Mouse (Mus musculus) MN1 (cell line): ENCODE measurements around the gene Sympk.

Experiments
- DNase-seq: peaks from one replicate; pipeline ENCODE4 v3.0.0-alpha.2; 2016; ENCODE audit warnings: low spot score

Gene Sympk

DNA sequence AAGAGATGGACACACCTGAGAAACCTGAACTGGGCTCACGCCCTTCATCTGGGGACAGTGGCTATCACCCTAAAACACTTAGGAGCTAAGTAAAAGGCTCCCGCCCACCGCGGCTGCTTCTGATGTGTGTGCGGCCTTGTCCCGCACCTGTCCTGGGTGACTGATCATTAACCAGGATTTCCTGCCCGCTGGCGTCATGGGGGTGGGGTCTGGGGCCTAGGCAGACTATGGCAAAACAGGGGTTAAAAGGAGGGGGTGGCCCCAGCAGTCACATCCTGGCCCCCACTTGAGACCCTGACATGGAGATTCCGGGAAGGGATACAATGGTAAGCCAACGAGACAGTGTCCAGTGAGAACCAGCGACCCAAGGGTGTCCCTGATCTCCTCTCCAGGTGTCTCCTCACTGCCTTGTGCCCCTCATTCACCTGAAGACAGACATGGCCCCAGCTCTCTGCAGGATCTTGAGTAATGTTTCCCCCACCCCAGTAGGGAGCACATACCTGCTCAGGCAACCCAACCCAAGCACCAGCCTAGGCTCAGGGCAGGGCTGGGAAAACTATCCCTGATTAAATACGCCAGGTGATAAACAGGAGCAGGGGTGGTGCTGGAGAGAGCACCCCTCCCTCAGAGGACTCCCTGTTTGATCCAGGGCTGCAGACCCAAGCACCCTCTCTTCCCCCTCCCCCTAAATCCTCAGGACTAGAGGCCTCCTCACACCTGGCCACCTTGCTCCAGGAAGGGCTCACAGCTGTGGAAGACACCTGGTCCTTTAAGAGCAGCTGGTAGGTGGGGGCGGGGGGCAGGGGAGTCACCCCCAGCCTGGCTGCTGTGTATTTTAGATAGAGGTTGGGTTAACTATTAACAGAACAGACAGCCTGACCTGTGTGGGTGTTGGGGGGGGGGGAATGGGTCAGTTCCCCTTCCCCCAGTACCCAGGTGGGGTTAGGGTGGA, 16.9 kb upstream of the Sympk start:
- DNase-seq, result no peak

DNA sequence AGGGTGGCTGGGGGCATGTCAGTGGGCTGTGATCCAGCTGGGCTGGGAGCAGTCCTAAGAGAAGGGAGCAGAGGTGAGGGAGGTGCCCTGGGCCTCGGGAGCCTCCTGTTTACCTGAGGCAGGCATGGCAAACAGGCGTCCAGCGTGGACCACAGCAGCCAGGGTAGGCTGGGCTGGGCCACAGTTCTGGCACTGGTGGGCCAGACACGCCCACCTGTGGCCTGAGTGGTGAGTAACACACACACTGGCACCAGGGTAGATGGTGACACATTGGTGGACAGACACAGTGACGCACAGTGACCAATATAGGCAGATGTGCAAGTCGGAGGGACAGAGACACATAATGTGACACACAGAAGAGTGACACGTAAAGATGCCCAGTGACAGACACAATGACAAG, 13.6 kb upstream of the Sympk start:
- no peak for DNase-seq

DNA sequence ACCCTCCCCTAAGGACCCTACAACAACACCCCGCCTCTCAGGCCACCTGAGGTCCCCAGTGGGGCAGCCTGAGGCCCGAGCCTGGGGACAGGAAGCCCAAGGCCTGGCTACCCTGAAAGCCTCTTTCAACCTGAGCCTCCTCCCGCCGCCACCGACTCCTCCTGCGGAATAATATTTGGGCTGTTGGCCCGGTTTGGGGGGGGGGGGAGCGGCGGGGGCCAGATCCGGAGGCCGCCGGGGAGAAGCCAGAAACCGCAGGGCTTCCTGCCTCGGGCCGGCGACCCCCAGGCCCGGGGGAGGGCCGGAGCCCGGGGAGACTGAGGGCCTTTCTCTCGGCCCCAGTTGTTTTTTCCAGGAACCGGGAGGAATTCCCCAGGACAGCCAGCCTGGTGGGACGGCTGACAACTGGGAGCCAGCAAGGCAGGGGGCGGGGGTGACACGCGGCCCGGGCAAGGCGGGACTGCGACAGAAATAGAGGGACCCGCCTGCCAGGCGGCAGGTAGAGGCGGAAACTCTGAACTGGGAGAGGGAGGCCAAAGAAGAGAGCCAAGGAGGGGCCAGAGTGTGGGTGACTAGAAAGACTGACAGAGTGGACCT, 12.1 kb upstream of the Sympk start:
- peak; percentile 45 for DNase-seq

DNA sequence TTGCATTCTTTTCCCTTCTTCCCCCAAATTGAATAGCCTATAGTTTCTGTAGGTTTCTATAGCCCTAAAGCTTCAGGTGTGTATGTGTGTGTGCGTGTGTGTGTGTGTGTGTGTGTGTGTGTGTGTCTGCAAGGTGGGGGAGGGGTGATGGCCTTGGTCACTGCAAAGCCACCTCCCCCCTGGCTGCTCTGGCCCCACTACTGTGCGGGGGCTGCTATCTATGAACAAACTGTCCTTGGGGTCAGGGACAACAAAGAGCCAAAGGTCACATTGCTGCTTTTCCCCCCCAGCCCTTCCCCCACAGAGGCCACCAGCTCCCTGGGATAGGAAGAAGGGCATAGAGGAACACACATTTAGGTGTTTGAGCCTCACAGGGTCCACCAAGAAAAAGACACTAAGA, 11.3 kb upstream of the Sympk start:
- no peak for DNase-seq

DNA sequence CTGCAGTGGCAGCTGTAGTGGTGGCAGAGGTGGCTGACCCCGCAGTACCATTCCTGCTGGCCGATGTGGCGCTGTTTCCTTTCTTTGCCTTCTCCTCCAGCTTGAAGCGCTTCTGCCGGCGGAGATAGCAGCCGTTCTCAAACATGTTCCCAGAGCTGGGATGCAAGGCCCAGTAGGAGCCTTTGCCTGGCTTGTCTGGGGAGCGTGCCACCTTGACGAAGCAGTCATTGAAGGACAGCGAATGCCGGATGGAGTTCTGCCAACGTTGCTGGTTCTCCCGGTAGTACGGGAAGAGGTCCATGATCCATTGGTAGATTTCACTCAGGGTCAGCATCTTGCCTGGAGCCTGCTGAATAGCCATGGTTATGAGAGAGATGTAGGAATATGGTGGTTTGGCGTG, 9.7 kb upstream of the Sympk start:
- DNase-seq, result no peak

DNA sequence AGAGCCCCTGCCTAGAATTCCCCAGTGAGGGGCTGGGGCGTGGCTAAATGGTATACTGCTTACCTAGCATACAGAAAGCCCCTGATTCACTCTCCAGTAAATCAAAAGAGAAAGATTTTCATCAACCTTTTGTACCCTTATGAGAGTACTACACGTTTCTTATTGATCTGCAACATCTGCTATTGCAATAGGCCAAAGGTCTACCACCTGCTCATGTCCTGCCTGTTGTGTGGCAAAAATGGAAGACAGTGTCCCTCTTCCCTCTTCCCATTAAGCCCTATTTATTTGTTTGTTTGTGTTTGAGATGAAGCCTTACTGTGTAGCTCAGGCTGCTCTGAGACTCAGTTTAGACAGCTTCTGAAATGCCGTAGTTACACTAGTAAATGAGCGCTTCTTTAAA, 8.1 kb upstream of the Sympk start:
- DNase-seq, result no peak

DNA sequence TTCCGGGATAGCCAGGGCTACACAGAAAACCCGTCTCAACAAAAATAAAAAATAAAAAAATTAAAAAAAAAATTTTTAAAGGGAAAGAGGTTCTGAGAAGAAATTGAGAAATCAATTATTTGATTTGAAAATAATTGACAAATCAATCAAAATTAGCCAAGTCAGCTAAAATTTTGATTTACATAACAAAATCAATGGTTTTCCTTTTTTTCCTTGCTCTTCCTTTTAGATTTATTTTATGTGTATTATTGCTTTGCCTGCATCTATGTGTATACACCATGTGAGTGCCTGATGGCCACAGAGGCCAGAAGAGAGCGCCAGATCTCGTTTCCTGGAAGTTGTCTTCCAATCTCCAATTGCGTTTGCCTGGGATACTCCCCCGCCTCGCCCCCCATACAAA, 6.3 kb upstream of the Sympk start:
- no peak for DNase-seq

DNA sequence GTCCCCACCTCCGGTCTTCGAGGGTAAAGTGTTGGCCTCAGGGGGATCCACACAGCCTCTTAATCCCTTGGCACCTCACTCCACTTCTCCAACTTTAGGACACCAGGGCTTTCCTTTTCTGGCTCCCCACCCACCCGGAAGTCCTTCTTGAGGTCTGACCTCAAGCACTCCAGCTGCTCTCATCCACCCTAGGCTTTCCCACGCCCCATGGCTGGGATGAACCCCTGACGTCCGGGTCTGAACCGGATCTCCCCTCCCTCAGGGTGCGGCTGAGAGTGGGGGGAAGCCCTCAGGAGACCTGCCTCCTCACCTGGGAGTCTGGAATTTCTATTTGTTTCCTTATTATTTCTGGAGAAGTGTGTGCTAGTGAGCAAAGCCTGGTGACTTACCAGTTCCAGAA, 3.1 kb upstream of the Sympk start:
- DNase-seq, result no peak

DNA sequence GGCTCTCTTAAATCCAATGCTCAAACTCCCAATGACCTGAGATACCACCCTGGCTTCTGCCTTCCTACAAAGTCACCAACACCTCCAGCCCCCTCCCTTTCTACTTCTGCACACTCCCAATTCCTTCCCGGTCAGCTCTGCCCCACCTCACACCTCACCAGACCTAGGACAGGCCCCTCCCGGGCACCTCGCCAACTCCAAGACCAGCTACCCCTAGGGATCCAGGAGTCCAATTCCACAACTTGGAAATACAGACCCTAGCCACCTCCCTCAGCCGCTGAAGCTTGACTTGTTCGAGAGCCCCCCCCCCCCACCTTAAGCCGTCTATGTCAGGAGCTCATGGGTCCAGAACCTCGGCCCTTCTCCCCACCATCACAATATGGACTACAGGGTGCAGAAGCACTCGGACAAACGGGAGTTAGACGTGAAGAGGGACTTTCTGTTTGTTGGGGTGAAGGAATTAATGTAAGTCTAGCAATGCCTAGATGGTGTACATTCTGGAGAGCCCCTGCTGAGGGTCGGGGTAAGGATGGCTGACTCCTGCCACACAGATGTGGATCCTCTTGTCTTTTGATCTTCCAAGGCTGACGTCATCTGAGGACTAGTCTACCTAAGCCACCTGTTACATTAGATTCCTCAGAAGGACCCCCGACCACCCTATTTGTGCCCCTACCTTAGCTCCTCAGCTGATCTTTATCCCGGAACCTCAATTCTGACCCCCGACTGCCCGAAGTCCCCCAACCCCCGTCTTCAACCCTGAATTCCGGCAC, 1.8 kb upstream of the Sympk start:
- DNase-seq, result peak; percentile 60

DNA sequence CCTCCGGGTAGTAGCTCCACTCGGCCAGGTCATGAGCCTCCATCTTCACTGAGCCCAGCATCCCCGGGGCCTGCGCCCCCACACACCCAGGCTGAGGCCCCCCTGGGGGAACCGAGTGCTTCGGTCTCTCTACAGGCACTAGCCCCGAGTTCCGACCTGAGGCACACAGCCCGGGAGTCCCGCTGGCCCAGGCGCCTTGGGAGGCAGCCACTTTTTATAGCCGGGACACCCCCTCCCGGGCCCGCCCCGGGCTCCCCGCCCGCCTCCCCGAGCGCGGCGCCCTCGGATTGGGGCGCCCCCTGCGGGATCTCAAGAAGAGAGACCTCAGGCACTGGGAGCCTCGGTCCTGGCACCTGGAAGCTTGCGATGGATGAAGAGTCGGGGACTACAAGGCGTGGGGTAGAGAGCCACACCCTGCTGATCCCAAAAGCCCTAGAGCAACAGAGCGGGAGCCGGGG, 791 bp upstream of the Sympk start, which contains the start of gene Foxa3:
Gene Foxa3 (minus strand): TSS at position 182 of the 458 bp plus-strand sequence.
- no peak for DNase-seq

DNA sequence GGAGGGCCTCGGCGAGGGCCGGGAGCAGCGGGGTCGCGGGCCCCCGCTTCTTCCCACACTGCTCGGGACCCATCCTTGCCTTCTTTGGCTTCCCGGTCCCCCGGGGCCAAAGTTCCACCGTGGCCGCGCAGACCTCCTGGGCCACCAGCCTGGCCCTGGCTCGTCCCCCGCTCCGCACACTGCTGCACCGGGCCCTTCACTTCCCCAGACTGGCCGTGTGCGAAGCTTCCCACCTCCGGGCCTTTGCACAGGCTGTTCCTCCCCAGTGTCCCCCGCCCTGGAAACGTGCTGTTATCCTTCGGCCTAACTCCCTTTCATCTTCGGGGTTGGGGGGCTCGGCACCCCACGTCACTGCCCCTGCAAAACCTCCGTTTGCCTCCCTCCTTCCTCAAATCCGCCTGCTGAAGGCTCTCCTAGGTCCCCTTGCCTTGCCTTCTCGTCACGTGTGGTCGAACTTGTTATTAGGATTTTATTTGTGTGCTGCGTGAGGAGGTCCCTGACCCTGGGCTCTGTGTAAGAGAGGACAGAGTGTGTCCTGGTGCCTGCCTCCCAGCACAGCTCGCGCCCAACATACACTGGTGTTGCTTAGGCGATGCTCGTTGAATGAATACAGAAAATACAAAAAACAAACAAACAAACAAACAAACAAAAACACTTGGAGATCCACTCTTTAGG, 541 bp downstream of the Sympk start:
- no peak for DNase-seq

DNA sequence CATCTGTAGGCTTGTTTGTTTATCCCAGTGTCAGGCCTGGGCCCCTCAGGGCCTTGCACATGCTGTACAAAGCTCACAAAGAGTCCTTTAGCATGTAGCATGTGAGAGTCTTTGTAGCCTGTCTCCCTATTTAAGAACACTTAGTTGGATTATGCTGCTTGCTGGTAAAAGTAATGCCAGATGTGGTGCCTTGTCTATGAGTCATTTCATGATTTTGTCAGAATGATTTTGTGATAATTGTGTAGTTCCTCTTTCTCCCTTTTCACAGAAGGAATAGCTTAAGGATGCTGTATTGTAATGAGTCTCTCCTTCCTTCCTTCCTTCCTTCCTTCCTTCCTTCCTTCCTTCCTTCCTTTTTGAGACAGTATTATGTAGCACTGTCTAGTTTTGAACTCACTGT, 3.9 kb downstream of the Sympk start:
- peak; percentile 27 for DNase-seq

DNA sequence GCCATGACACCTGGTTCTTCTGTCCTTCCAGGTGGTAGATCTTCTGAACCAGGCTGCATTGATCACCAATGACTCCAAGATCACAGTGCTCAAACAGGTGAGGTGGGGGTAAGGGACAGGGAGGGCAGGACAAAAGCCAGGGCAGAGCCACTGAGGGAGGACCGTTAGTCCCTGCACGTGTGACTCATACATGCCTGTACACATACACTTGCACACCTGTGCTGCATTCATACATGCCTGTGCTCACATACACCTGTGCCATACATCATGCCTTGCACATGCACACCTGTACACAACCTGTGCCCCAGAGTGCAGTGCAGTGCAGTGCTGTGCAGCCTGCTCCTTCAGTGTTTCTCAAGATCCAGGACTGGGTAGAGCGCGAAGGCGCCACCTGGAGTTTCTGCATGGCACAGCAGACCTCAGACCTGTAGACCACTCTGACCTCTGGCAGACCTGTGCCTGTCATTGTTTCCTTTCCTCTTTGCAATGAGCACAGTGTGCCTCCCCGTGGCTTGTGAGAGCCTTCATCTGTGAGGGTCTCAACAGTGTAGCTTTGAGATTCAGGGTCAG, 5.0 kb downstream of the Sympk start:
- DNase-seq, result peak; percentile 67

DNA sequence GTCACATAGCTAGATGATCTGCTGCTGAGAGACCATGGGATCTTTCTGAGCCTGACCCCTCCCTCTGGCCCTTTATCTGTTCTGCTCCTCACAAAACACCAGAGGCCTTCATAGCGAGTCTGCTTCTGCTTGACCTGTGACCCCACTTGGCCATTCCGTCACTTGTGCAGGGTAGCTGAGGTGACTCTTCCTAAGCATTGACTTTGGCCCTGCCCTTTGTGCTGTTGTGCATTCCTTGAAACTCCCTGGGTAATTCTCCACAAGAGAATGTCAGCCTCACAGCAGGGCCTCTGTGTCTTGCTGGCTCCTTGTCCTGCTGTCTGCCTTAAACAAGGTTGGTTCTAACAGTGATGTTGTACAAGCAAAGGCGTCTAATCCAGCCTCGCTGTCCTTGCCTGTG, 7.5 kb downstream of the Sympk start:
- DNase-seq, result no peak

DNA sequence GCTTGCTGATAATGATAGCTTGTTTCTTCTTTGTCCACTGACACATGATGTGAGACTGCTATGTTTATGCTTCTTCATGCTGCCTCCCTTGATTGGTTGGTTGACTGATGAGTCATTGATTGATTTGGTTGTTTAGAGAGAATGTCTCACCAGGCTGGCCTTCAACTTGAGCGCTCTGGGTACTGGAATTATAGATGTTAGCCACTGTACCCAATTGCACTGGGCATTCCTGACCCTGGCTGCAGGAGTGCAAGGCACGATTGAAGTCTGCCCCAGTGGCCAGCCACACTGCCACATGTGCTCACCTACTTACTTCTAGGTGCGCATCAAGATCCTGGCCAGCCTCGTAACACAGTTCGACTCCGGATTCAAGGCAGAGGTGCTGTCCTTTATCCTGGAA, 20.4 kb downstream of the Sympk start:
- no peak for DNase-seq

DNA sequence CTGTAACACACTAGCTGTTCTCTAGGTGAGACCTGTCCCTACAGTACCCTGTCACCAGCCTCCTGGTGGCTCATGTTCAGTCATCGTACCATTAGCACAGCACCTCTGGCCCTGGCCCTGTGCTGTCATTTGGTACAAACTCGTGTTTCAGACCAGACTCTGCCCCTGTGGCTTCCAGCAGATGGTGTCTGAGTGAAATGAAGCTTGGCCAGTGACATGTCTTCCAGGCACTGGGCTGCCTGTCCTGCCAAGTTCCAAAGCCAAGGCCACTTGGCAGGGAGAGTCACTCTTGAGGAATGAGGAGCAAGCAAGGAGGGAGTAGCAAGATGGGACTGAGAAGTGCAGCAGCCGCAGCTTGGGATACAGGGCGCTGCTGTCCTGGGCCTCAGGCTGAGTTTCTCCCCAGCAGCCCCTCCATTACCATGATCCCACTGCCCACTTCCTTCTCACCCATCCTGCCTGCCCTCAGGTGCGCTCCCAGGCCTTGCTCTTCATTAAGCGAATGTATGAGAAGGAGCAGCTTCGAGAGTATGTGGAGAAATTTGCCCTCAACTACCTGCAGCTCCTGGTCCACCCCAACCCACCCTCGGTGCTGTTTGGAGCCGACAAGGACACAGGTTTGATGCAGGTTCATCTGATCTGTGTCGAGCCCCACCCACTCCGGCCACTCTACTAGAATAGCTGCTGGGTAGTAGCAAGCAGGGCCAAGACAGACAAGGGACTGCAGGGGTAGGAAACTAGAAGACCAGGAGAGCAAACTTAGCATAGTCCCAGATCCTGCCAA, 22.3 kb downstream of the Sympk start:
- no peak for DNase-seq

DNA sequence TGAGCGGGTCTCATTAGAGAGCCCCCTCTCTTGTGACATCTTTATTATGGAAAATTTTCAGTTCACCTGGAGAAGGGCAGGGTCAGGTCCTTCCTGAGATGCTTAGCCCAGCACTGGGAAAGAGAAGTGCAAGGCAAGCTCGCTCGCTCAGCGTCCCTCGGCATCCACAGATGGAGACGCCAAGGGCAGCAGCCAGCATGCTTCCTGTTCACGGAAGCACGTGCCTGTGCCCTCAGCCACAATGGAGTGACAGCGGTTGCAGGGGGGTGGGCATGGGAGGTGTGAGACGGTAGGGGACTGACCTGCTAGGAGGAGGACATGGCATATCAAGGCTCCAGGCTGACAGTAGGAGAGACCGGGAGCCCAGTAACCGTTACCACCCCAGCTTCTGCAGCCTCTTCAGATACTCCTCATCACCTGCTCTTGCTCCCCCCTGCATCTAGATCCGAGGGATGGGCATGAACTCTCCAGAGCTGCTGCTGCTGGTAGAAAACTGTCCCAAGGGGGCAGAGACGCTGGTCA, 23.9 kb downstream of the Sympk start:
- DNase-seq, result no peak

DNA sequence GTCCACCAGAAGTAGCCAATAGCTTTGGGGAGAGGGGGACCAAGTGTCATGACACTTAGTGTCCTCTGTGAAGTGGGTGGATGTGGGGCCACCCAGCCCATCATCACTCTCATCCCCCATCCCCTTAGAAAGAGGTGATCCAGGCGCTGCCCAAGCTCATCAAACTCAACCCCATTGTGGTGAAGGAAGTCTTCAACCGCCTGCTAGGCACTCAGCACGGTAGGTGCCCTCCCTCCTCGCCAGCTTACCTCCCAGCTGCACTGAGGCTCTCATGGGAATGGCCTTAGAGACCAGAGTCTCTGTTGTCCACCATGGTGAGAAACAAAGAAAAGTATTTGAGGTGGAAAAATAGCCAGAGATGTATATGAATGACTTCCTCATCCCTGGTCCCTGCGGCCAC, 25.1 kb downstream of the Sympk start:
- no peak for DNase-seq

DNA sequence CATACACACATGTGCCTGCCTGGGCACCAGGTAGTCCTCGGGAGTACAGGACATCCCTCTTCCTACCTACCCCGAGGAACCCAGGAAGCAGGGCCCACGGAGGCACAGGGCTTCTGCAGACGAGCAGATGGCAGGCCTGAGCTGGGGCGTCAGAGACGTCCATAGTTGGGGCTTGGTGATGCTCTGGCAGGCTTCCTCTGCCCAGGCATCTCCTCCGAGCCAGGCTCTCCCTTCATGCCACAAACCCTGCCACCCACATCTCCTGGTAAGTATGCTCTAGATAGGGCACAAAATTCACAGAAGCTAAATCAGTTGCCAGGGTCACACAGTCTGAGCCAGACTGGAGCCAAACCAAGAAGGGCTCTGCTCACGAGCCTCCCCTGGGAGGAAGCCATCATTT, 26.0 kb downstream of the Sympk start:
- DNase-seq, result no peak

DNA sequence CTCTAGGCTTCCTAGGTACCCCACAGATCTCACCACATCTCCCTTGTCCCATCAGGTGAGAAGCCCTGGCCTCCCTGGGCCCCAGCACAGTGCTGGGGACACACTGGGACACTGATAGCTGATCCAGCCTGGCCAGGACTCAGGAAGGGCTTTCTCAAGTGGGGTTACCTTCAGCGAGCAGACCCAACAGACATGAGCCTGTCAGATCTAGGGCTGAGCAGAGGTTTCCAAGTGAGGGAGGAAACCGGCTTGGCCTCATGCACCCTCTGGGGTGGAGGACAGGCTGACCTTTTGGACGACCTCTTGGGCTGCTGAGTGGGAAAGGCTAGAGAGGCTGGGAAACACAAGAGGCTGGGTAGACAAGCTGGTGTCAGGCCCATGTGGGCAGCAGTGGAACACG, 27.0 kb downstream of the Sympk start:
- no peak for DNase-seq
